Mouse (Mus musculus): ENCODE data around the gene Cavin3. TPM values are rescaled to one million over a fixed set of nuclear protein-coding genes. Genes with fewer than 3 reads are reported as not detected.

Gene Cavin3
- polyA plus RNA-seq, 1 experiment: 21.4 TPM

DNA sequence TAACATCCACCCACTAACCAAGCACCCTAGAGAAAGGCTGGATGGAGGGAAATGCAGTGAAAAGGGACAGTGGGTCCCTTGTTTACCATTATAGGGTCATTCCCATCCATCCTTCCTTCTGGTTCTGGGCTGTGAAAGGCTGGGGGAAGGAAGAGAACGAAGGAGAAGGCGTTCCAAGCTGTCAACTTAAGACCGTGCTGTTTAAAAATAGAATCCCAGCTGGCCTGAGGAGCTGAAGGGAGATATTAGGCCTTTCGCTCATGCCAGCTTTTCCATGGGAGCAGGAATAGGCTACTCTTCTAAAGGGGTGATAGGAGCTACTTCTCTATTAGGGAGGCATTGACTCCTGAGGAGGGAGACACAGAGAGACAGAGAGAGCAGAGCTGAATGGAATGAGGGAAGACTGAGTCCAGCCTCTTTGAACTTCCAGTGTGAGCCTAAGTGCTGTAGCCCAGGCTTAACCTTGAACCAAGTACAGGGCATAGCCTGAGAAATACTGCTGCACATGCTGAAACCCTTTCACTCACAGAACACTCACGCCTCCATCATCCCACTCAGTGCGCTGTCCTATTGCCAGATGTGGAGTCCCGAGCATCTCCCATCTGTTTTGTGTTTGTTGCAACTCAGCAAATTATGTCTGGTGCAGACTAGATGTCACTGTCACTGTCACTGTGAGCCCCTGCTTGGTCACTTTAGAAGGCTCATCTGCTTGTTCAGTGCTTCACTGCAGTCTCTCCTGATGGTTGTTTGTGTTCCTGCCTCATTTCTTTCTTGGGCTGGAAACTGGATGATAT, 43.9 kb downstream of the Cavin3 start:
- 65% methylated on average over 7 of the region's 7 CpGs for WGBS
- DNase-seq: no peak

DNA sequence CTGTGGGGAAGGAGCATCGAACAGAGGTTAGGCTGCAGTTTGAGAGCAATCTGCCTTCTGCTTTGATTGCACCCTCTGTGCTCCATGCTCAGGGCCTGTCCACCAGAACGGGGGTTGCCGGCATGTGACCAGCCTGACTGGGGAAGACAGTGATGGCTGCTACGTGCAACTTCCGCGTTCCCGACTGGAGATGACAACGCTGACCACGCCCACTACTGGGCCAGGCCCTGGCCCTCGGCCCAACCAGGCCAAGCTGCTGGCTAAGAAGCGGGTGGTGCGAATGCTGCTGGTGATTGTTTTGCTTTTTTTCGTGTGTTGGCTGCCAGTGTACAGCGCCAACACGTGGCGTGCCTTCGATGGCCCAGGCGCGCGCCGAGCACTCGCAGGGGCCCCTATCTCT, 47.3 kb downstream of the Cavin3 start:
- no peak for DNase-seq
- no peak overlapping the region for H3K4me3 ChIP-seq (ENCODE audit: insufficient read depth, low read depth, low read length)
- no peaks in the 10 kb centered on the region for H3K36me3 ChIP-seq (ENCODE audit: control insufficient read depth, insufficient read depth, low read length)
- no peak overlapping the region for H3K27ac ChIP-seq (ENCODE audit: insufficient read depth, low read depth, low read length)
- 88% methylated on average over 22 of the region's 22 CpGs for WGBS
- TF ChIP-seq CTCF (conservative IDR thresholded peaks at IDR 0.05; ENCODE audit: insufficient read depth, insufficient read length, low read depth, low read length) (no peak), POLR2A (IDR thresholded peaks at IDR 0.05; ENCODE audit: low read depth, low read length) (no peak)
- H3K4me1 ChIP-seq (ENCODE audit: control insufficient read depth, insufficient read depth, low read length): no peaks in the 10 kb centered on the region
- H3K27me3 ChIP-seq (replicated peaks; ENCODE audit: control insufficient read depth, insufficient read depth, low read length): no peaks in the 10 kb centered on the region

More for the DNA sequence above, 43.9 kb downstream of the Cavin3 start:
- Histone ChIP-seq H3K27ac (ENCODE audit: insufficient read depth, low read depth, low read length) (no peak overlapping the region), H3K36me3 (ENCODE audit: control insufficient read depth, insufficient read depth, low read length) (no peaks in the 10 kb centered on the region), H3K27me3 (replicated peaks; ENCODE audit: control insufficient read depth, insufficient read depth, low read length) (no peaks in the 10 kb centered on the region), H3K4me3 (ENCODE audit: insufficient read depth, low read depth, low read length) (no peak overlapping the region), H3K4me1 (ENCODE audit: control insufficient read depth, insufficient read depth, low read length) (no peaks in the 10 kb centered on the region)
- TF ChIP-seq POLR2A (IDR thresholded peaks at IDR 0.05; ENCODE audit: low read depth, low read length) (no peak), CTCF (conservative IDR thresholded peaks at IDR 0.05; ENCODE audit: insufficient read depth, insufficient read length, low read depth, low read length) (no peak)

DNA sequence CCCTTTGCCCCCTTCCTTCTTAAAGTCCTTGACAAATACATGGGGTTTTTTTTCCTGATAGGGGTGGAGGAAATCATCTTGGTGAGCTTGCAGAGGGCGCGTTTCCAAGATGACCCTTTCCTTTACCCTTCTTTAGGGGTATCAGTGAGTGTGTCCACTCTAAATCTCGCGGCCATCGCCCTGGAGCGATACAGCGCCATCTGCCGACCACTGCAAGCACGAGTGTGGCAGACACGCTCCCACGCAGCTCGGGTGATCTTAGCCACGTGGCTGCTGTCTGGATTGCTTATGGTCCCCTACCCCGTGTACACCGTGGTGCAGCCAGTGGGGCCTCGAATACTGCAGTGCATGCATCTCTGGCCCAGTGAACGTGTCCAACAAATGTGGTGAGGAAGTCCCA, 48.2 kb downstream of the Cavin3 start:
- Histone ChIP-seq H3K4me1 (ENCODE audit: control insufficient read depth, insufficient read depth, low read length) (no peaks in the 10 kb centered on the region), H3K27me3 (replicated peaks; ENCODE audit: control insufficient read depth, insufficient read depth, low read length) (no peaks in the 10 kb centered on the region), H3K27ac (ENCODE audit: insufficient read depth, low read depth, low read length) (no peak overlapping the region), H3K4me3 (ENCODE audit: insufficient read depth, low read depth, low read length) (no peak overlapping the region), H3K36me3 (ENCODE audit: control insufficient read depth, insufficient read depth, low read length) (no peaks in the 10 kb centered on the region)
- no peak for DNase-seq
- TF ChIP-seq CTCF (conservative IDR thresholded peaks at IDR 0.05; ENCODE audit: insufficient read depth, insufficient read length, low read depth, low read length) (no peak), POLR2A (IDR thresholded peaks at IDR 0.05; ENCODE audit: low read depth, low read length) (no peak)
- WGBS: 81% methylated on average over 17 of the region's 17 CpGs

DNA sequence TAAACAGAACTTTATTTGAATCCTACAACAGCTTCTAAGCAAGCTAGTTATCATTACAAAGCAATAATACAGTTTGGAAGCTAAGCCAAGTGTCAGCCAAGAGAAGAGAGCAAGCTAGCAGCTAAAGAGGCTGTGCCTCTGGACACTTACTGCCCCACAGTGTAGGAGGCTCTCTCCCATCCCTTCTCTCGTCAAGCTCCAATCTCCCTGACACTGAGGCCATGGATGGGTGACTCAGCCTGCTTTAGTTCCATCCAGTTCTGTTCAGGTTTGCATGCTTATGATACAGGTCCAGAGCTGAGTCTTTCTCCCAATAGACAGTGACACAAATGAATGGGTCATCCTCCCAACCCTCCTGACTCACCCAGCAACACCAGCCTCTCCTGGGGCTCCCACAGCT, 50.0 kb downstream of the Cavin3 start:
- H3K27ac ChIP-seq (ENCODE audit: insufficient read depth, low read depth, low read length): no peak overlapping the region
- no peak for DNase-seq
- H3K36me3 ChIP-seq (ENCODE audit: control insufficient read depth, insufficient read depth, low read length): no peaks in the 10 kb centered on the region
- no peaks in the 10 kb centered on the region for H3K27me3 ChIP-seq (replicated peaks; ENCODE audit: control insufficient read depth, insufficient read depth, low read length)
- WGBS: 33% methylated on average over 1 of the region's 1 CpGs
- H3K4me3 ChIP-seq (ENCODE audit: insufficient read depth, low read depth, low read length): no peak overlapping the region
- TF ChIP-seq CTCF (conservative IDR thresholded peaks at IDR 0.05; ENCODE audit: insufficient read depth, insufficient read length, low read depth, low read length) (no peak), POLR2A (IDR thresholded peaks at IDR 0.05; ENCODE audit: low read depth, low read length) (no peak)
- H3K4me1 ChIP-seq (ENCODE audit: control insufficient read depth, insufficient read depth, low read length): no peaks in the 10 kb centered on the region

Other genes with a start within 250 kb of the Cavin3 start
- gene Olfr688, start 194.2 kb downstream of the Cavin3 start, polyA plus RNA-seq (2012; rRNA removed): not detected in 2 replicates
- not detected in 2 replicates for gene Olfr689, start 171.1 kb downstream of the Cavin3 start, polyA plus RNA-seq (2012; rRNA removed)
- 0.16 TPM in 1 of 2 replicates, not detected in the other for gene Olfr690, start 148.2 kb downstream of the Cavin3 start, polyA plus RNA-seq (2012; rRNA removed)
- gene Olfr691, start 140.0 kb downstream of the Cavin3 start, polyA plus RNA-seq (2012; rRNA removed): not detected in 2 replicates
- gene Olfr692, start 114.1 kb downstream of the Cavin3 start, polyA plus RNA-seq (2012; rRNA removed): not detected in 2 replicates
- not detected in 2 replicates for gene Gm5901, start 107.3 kb downstream of the Cavin3 start, polyA plus RNA-seq (2012; rRNA removed)
- gene Fam160a2, start 82.2 kb downstream of the Cavin3 start, polyA plus RNA-seq (2012; rRNA removed): 39.6 and 50.2 TPM in 2 replicates
- 0.16 and 0.18 TPM in 2 replicates for gene Cnga4, start 77.7 kb downstream of the Cavin3 start, polyA plus RNA-seq (2012; rRNA removed)
- 0.14 and 0.22 TPM in 2 replicates for gene Cckbr, start 56.6 kb downstream of the Cavin3 start, polyA plus RNA-seq (2012; rRNA removed)
- gene Smpd1, start 72.1 kb upstream of the Cavin3 start, polyA plus RNA-seq (2012; rRNA removed): 109 and 144 TPM in 2 replicates
- 35.4 and 46.2 TPM in 2 replicates for gene Apbb1, start 99.4 kb upstream of the Cavin3 start, polyA plus RNA-seq (2012; rRNA removed)
- 0.34 and 0.61 TPM in 2 replicates for gene Hpx, start 117.8 kb upstream of the Cavin3 start, polyA plus RNA-seq (2012; rRNA removed)
- 43.9 and 62.0 TPM in 2 replicates for gene Trim3, start 151.3 kb upstream of the Cavin3 start, polyA plus RNA-seq (2012; rRNA removed)
- 108 and 115 TPM in 2 replicates for gene Timm10b, start 157.8 kb upstream of the Cavin3 start, polyA plus RNA-seq (2012; rRNA removed)
- 65.6 and 67.0 TPM in 2 replicates for gene Arfip2, start 158.1 kb upstream of the Cavin3 start, polyA plus RNA-seq (2012; rRNA removed)
- 216 and 222 TPM in 2 replicates for gene Gm45799, start 158.3 kb upstream of the Cavin3 start, polyA plus RNA-seq (2012; rRNA removed)
- 2.3 and 2.8 TPM in 2 replicates for gene Dnhd1, start 168.5 kb upstream of the Cavin3 start, polyA plus RNA-seq (2012; rRNA removed)